Mouse (Mus musculus): ENCODE results near the gene Sesn3. TPM values are rescaled to one million over a fixed set of nuclear protein-coding genes. Genes with fewer than 3 reads are reported as not detected.

Sesn3 gene
- total RNA-seq, 2 experiments from 2014 or later = 88.7 to 97.8 TPM

DNA sequence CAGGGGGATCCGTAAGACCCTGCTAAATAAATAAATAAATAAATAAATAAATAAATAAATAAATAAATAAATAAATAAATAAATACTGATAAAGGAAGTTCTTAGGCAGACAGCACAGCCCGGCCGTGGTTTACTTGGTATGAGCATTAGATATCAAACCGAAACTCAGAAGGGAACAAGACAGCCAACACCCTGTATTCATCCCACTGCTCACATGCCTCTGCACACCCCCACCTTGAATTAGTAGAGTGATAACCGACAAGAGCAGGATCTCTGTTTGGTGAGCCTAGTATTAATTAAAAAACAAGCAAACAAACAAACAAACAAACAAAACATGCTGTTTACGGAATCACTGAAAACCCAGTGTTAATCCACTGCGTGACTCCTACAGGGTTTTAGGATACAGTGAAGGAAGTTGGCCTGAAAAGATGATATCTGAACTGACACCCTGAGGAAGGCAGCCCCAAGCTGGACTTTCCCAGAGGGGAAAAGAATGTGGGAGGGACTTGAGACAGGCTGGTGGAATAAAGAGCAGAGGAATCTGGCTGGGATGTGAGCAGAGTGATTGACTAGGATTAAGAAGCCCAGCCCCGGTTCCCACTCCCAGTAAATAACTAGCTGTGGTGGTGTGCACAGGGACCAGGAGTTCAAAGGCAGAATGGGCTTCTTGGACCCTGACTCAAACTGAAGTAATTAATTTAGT, 106.6 kb downstream of the Sesn3 start, which contains the start of gene Endod1:
Gene Endod1, minus strand, starts transcription at position 155 of the 703 bp plus-strand sequence.
- peak; percentile 24 to 43 for DNase-seq (ENCODE audit: low spot score in 2 of 2)
- intact Hi-C loops (cut with DNase I) = loop anchor here (10.0 kb wide), 1 partner anchor 113 kb away; no protein-coding TSS in a partner anchor

GRCm38 (mm10) chr9:14382256-14382791, 107.5 kb downstream of the Sesn3 start:
- intact Hi-C loops (cut with DNase I) = loop anchor here (10.0 kb wide), 1 partner anchor 112 kb away; no protein-coding TSS in a partner anchor
- no peak for DNase-seq (ENCODE audit: low spot score in 2 of 2)

Other genes starting within 250 kb of the Sesn3 start
- gene Endod1, start 106.4 kb downstream of the Sesn3 start, total RNA-seq (2021) = 10 to 100 TPM; 46.4 to 47.2 TPM
- gene Kdm4d, start 225.4 kb downstream of the Sesn3 start, total RNA-seq (2021) = 1 to 10 TPM; 1.4 to 1.6 TPM
- gene Cwc15, start 225.6 kb downstream of the Sesn3 start, total RNA-seq (2021) = 10 to 100 TPM; 75.2 to 79.1 TPM

All from left cerebral cortex, postnatal 14 days (tissue).